Mouse (Mus musculus) heart, postnatal 0 days (tissue): ENCODE measurements around the gene Dock8.

Source experiments
- CTCF ChIP-seq: IDR thresholded peaks from 2 replicates; pipeline ENCODE4 v1.5.1; 2016; ENCODE audit warnings: antibody characterized with exemption, control low read depth, low read depth
- EP300 ChIP-seq: IDR thresholded peaks from 2 replicates; pipeline ENCODE4 v1.6.1; 2016; ENCODE audit warnings: antibody characterized with exemption, low read depth

DNA sequence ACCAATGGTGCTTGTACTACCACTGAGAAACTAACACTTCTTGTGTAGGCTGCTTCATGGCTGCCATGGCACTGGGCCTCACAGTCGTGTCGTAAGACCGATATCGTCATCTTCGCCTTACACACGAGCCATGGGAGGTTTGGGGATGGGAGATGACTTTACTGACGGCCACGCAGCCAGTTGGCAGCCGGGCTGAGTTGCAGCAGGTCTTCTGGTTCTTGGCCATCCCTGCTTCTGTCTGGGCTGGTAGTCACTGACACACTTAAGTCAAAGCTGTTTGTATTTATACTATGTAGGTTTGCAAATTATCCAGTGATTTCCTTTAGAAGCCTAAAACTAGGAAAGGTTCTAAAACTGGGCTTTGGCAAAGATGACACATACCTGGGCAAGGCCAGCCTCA lies 194.4 kb downstream of the Dock8 start:
- TF ChIP-seq CTCF = no peak
- TF ChIP-seq EP300 = no peak
